9 mouse cellular contexts compared by ENCODE assay signal in genomic region chr17:14279966-14280300, GRCm38 (mm10). TPM values are rescaled to one million over a fixed set of nuclear protein-coding genes. Genes with fewer than 3 reads are reported as not detected.
A peak's percentile ranks its signal among the peaks of the same experiment; 100 is the strongest.
DNase-seq lines count a peak whose midpoint lies in the region; ATAC-seq and TF ChIP-seq lines count a peak whose summit lies in the region.
"Had no signal": no experiment of that assay in that cellular context is flagged by ENCODE, and none has a peak within 500 bp of the region (broad histone marks: within the 10 kb centered on the region; RNA-seq: fewer than 3 reads in every experiment).

No protein-coding gene starts in this region.

- peak overlapping the region; percentile 87 for H3K4me2 ChIP-seq in kidney, embryonic 14.5 days (replicated peaks; ENCODE audit: low read depth, low read length)
- H3K4me2 ChIP-seq in embryonic facial prominence, embryonic 13.5 days = peak overlapping the region; percentile 97
- peak overlapping the region; percentile 82 for H3K4me2 ChIP-seq in intestine, embryonic 14.5 days (ENCODE audit: low read length)
- H3K4me2 ChIP-seq in midbrain, postnatal 0 days (ENCODE audit: low read depth, low read length, poor library complexity, severe bottlenecking) = peak overlapping the region; percentile 96

- no peak for ATAC-seq in kidney, embryonic 14.5 days (ENCODE audit: low FRiP score, low TSS enrichment)
- no peak for ATAC-seq in embryonic facial prominence, embryonic 13.5 days (ENCODE audit: insufficient number of reproducible peaks, insufficient read depth, low FRiP score, low TSS enrichment, low read depth)
- ATAC-seq in intestine, embryonic 14.5 days (replicated peaks; ENCODE audit: low FRiP score, low TSS enrichment, low read depth) = no peak
- no peak; the same call in 1 of the 2 replicates for ATAC-seq in midbrain, postnatal 0 days (ENCODE audit: low FRiP score)

- TF ChIP-seq CTCF in midbrain, postnatal 0 days (IDR thresholded peaks at IDR 0.05) = no peak

- peaks cover 47% of the 10 kb centered on the region for H3K27me3 ChIP-seq in kidney, embryonic 14.5 days (ENCODE audit: control insufficient read depth, insufficient read depth, low read length)
- H3K27me3 ChIP-seq in embryonic facial prominence, embryonic 13.5 days = peaks cover 70% of the 10 kb centered on the region
- H3K27me3 ChIP-seq in intestine, embryonic 14.5 days (replicated peaks; ENCODE audit: control insufficient read depth, insufficient read depth, low read length) = peaks cover 40% of the 10 kb centered on the region; the same call in 1 of the 2 replicates
- H3K27me3 ChIP-seq in midbrain, postnatal 0 days (ENCODE audit: insufficient read depth, low read length) = peaks cover 61% of the 10 kb centered on the region

- 3% methylated on average over 10 of the region's 10 CpGs for WGBS in kidney, embryonic 14.5 days
- under 1% methylated on average over 10 of the region's 10 CpGs for WGBS in embryonic facial prominence, embryonic 13.5 days
- WGBS in intestine, embryonic 14.5 days = 2% methylated on average over 10 of the region's 10 CpGs
- WGBS in midbrain, postnatal 0 days = under 1% methylated on average over 10 of the region's 10 CpGs

- DNase-seq in kidney, postnatal 10 days = no peak
- DNase-seq in intestine, embryonic 14.5 days (ENCODE audit: low spot score) = no peak
- DNase-seq in midbrain, postnatal 0 days (ENCODE audit: low spot score) = no peak
- no peak for DNase-seq in thymus, postnatal 4 days
- DNase-seq in gastrocnemius, postnatal 4 days (ENCODE audit: low spot score in 2 of 2) = no peak
- DNase-seq in right cerebral cortex, postnatal 36 days (ENCODE audit: low spot score in 2 of 2) = no peak

- H3K4me3 ChIP-seq in kidney, embryonic 14.5 days (ENCODE audit: low read length) = peak overlapping the region; percentile 56
- peak overlapping the region; percentile 66 for H3K4me3 ChIP-seq in embryonic facial prominence, embryonic 13.5 days
- H3K4me3 ChIP-seq in intestine, embryonic 14.5 days (ENCODE audit: low read depth, low read length) = peak overlapping the region; percentile 58
- peak overlapping the region; percentile 49 for H3K4me3 ChIP-seq in midbrain, postnatal 0 days (ENCODE audit: low read depth, low read length)

- H3K4me1 ChIP-seq in kidney, embryonic 14.5 days (ENCODE audit: control insufficient read depth, insufficient read depth, low read length) = peaks cover 8% of the 10 kb centered on the region; the same call in 1 of the 2 replicates
- H3K4me1 ChIP-seq in embryonic facial prominence, embryonic 13.5 days = peaks cover 29% of the 10 kb centered on the region
- H3K4me1 ChIP-seq in intestine, embryonic 14.5 days (replicated peaks; ENCODE audit: control insufficient read depth, insufficient read depth, low read length) = peaks cover 9% of the 10 kb centered on the region; the same call in 1 of the 2 replicates
- H3K4me1 ChIP-seq in midbrain, postnatal 0 days (ENCODE audit: insufficient read depth, low read length) = peaks cover 9% of the 10 kb centered on the region; the same call in 1 of the 2 replicates

- H3K9me3 ChIP-seq in kidney, embryonic 14.5 days (ENCODE audit: control insufficient read depth, low read length) = no peaks in the 10 kb centered on the region
- H3K9me3 ChIP-seq in embryonic facial prominence, embryonic 13.5 days = no peaks in the 10 kb centered on the region
- no peaks in the 10 kb centered on the region for H3K9me3 ChIP-seq in intestine, embryonic 14.5 days (ENCODE audit: control insufficient read depth, low read length)
- no peaks in the 10 kb centered on the region for H3K9me3 ChIP-seq in midbrain, postnatal 0 days (ENCODE audit: low read length)

- H3K27ac ChIP-seq in kidney, embryonic 14.5 days (ENCODE audit: low read depth, low read length) = no peak overlapping the region
- H3K27ac ChIP-seq in embryonic facial prominence, embryonic 13.5 days = no peak overlapping the region
- no peak overlapping the region for H3K27ac ChIP-seq in intestine, embryonic 14.5 days (ENCODE audit: low read depth)
- no peak overlapping the region for H3K27ac ChIP-seq in midbrain, postnatal 0 days (ENCODE audit: low read depth, low read length)

- no peaks in the 10 kb centered on the region for H3K36me3 ChIP-seq in kidney, embryonic 14.5 days (ENCODE audit: control insufficient read depth, insufficient read depth, low read length)
- H3K36me3 ChIP-seq in embryonic facial prominence, embryonic 13.5 days = no peaks in the 10 kb centered on the region
- no peaks in the 10 kb centered on the region for H3K36me3 ChIP-seq in intestine, embryonic 14.5 days (ENCODE audit: control insufficient read depth, insufficient read depth, low read length)
- H3K36me3 ChIP-seq in midbrain, postnatal 0 days (ENCODE audit: insufficient read depth, low read length) = no peaks in the 10 kb centered on the region

- H3K9ac ChIP-seq in kidney, embryonic 14.5 days (ENCODE audit: low read depth, low read length) = peak overlapping the region; percentile 57
- peak overlapping the region; percentile 77 for H3K9ac ChIP-seq in embryonic facial prominence, embryonic 13.5 days
- peak overlapping the region; percentile 58 for H3K9ac ChIP-seq in intestine, embryonic 14.5 days (ENCODE audit: low read length)
- H3K9ac ChIP-seq in midbrain, postnatal 0 days (replicated peaks; ENCODE audit: low read length, poor library complexity, severe bottlenecking) = no peak overlapping the region

RNA-seq across cellular contexts. Expression of gene Smoc2, which starts 0.6 kb away (rescaled TPM):
- polyA plus RNA-seq in kidney, embryonic 14.5 days (2014; fragmentation: Nextera tagmentation; extraction: Ambion mirVana) = 44.2 and 79.9 TPM in 2 replicates
- 122 and 178 TPM in 2 replicates for polyA plus RNA-seq in embryonic facial prominence, embryonic 13.5 days (2015; fragmentation: Nextera tagmentation; extraction: Ambion mirVana)
- 184 and 222 TPM in 2 replicates for polyA plus RNA-seq in intestine, embryonic 14.5 days (2014; fragmentation: Nextera tagmentation; extraction: Ambion mirVana)
- total RNA-seq in midbrain, postnatal 0 days (2014; rRNA removed) = 4.5 and 5.3 TPM in 2 replicates
- polyA plus RNA-seq in midbrain, postnatal 0 days (2015; fragmentation: Nextera tagmentation; extraction: Ambion mirVana) = 5.2 TPM in 2 replicates
- 100 to 1,000 TPM; 110 to 127 TPM for total RNA-seq in gastrocnemius, postnatal 4 days (2021)
- total RNA-seq: hematopoietic stem cell, adult 5-6 weeks had no signal
